Mouse (Mus musculus) limb, embryonic 10.5 days (tissue): ENCODE data around the gene Tmprss7. TPM values are rescaled to one million over a fixed set of nuclear protein-coding genes. Genes with fewer than 3 reads are reported as not detected.

ENCODE experiments used
- DNase-seq: peaks from one replicate; pipeline ENCODE4 v3.0.0-alpha.2; 2017; ENCODE audit warnings: low spot score
- H3K27ac ChIP-seq: fragments of 300-500 bp; sonication (generic); 2 replicates; pipeline ENCODE4 v1.5.1; 2016; ENCODE audit warnings: mild to moderate bottlenecking
- H3K27me3 ChIP-seq: fragments of 300-500 bp; sonication (generic); 2 replicates; pipeline ENCODE4 v1.6.1; 2016; ENCODE audit warnings: low read depth, mild to moderate bottlenecking; ENCODE audit not compliant: poor library complexity, severe bottlenecking
- H3K36me3 ChIP-seq: fragments of 300-500 bp; sonication (generic); 2 replicates; pipeline ENCODE4 v1.6.1; 2016; ENCODE audit warnings: mild to moderate bottlenecking, moderate library complexity
- H3K4me1 ChIP-seq: fragments of 300-500 bp; sonication (generic); 2 replicates; pipeline ENCODE4 v1.6.1; 2016
- H3K4me3 ChIP-seq: fragments of 300-500 bp; sonication (generic); 2 replicates; pipeline ENCODE4 v1.5.1; 2016; ENCODE audit warnings: mild to moderate bottlenecking, moderate library complexity
- H3K9me3 ChIP-seq: fragments of 300-500 bp; sonication (generic); replicated peaks from 2 replicates; pipeline ENCODE4 v1.6.1; 2016; ENCODE audit warnings: mild to moderate bottlenecking
- WGBS: fragments of 180-500 bp; shearing (Covaris S2); methylation state at CpG from one replicate; pipeline ENCODE4 v1.1.7; 2016; 5-methylcytosine and 5-hydroxymethylcytosine counted together
- polyA plus RNA-seq: library from polyadenylated mRNA; unstranded; fragments of >200 nt; fragmentation: Nextera tagmentation; extraction: Ambion mirVana; gene quantifications from 2 replicates; pipeline ENCODE4 v1.2.1, GENCODE M21; 2016

Tmprss7 gene
- polyA plus RNA-seq, 1 experiment from 2014 or later: 0.18 TPM

GRCm38 (mm10) chr16:45635826-45636225 lies 57.6 kb downstream of the Tmprss7 start:
- WGBS: 87% methylated on average over 2 of the region's 2 CpGs
- Histone ChIP-seq H3K27me3 (no peaks in the 10 kb centered on the region), H3K4me1 (no peaks in the 10 kb centered on the region), H3K27ac (no peak overlapping the region), H3K36me3 (no peaks in the 10 kb centered on the region), H3K4me3 (no peak overlapping the region), H3K9me3 (no peaks in the 10 kb centered on the region)
- DNase-seq: no peak

- DNase-seq: no peak
- Histone ChIP-seq H3K9me3 (no peaks in the 10 kb centered on the region), H3K4me1 (no peaks in the 10 kb centered on the region), H3K36me3 (no peaks in the 10 kb centered on the region), H3K27me3 (no peaks in the 10 kb centered on the region), H3K4me3 (no peak overlapping the region), H3K27ac (no peak overlapping the region)
- WGBS: 82% methylated on average over 4 of the region's 4 CpGs
These were observed 61.0 kb downstream of the Tmprss7 start for GRCm38 (mm10) chr16:45632420-45632819.

- H3K4me3 ChIP-seq: no peak overlapping the region
- H3K4me1 ChIP-seq: no peaks in the 10 kb centered on the region
- peak; percentile 66 for DNase-seq
- H3K27me3 ChIP-seq: no peaks in the 10 kb centered on the region
- H3K9me3 ChIP-seq: no peaks in the 10 kb centered on the region
- no peaks in the 10 kb centered on the region for H3K36me3 ChIP-seq
- no peak overlapping the region for H3K27ac ChIP-seq
- 52% methylated on average over 5 of the region's 5 CpGs for WGBS
These were observed 63.0 kb downstream of the Tmprss7 start for GRCm38 (mm10) chr16:45630347-45630960.

- no peak for DNase-seq
- Histone ChIP-seq H3K27me3 (no peaks in the 10 kb centered on the region), H3K9me3 (no peaks in the 10 kb centered on the region), H3K4me1 (no peaks in the 10 kb centered on the region), H3K27ac (no peak overlapping the region), H3K36me3 (no peaks in the 10 kb centered on the region), H3K4me3 (no peak overlapping the region)
- 82% methylated on average over 8 of the region's 8 CpGs for WGBS
These were observed 63.9 kb downstream of the Tmprss7 start for GRCm38 (mm10) chr16:45629497-45630105.

GRCm38 (mm10) chr16:45625342-45625741 lies 68.1 kb downstream of the Tmprss7 start:
- H3K27me3 ChIP-seq: no peaks in the 10 kb centered on the region
- no peak overlapping the region for H3K27ac ChIP-seq
- no peaks in the 10 kb centered on the region for H3K36me3 ChIP-seq
- no peak for DNase-seq
- no peaks in the 10 kb centered on the region for H3K9me3 ChIP-seq
- no peak overlapping the region for H3K4me3 ChIP-seq
- WGBS: 89% methylated on average over 2 of the region's 2 CpGs
- H3K4me1 ChIP-seq: no peaks in the 10 kb centered on the region

- no peaks in the 10 kb centered on the region for H3K27me3 ChIP-seq
- no peak overlapping the region for H3K4me3 ChIP-seq
- 95% methylated on average over 2 of the region's 2 CpGs for WGBS
- no peaks in the 10 kb centered on the region for H3K4me1 ChIP-seq
- DNase-seq: no peak
- H3K27ac ChIP-seq: no peak overlapping the region
- H3K9me3 ChIP-seq: no peaks in the 10 kb centered on the region
- H3K36me3 ChIP-seq: no peaks in the 10 kb centered on the region
These were observed 68.7 kb downstream of the Tmprss7 start for GRCm38 (mm10) chr16:45624791-45625190.

- Histone ChIP-seq H3K4me1 (no peaks in the 10 kb centered on the region), H3K27me3 (no peaks in the 10 kb centered on the region), H3K36me3 (no peaks in the 10 kb centered on the region), H3K4me3 (no peak overlapping the region), H3K27ac (no peak overlapping the region), H3K9me3 (no peaks in the 10 kb centered on the region)
- 92% methylated on average over 4 of the region's 4 CpGs for WGBS
- DNase-seq: no peak
These were observed 70.2 kb downstream of the Tmprss7 start for GRCm38 (mm10) chr16:45623230-45623629.

GRCm38 (mm10) chr16:45619751-45620375 lies 73.6 kb downstream of the Tmprss7 start:
- no peak overlapping the region for H3K27ac ChIP-seq
- H3K36me3 ChIP-seq: no peaks in the 10 kb centered on the region
- no peaks in the 10 kb centered on the region for H3K9me3 ChIP-seq
- 78% methylated on average over 8 of the region's 8 CpGs for WGBS
- H3K27me3 ChIP-seq: no peaks in the 10 kb centered on the region
- no peak overlapping the region for H3K4me3 ChIP-seq
- H3K4me1 ChIP-seq: no peaks in the 10 kb centered on the region
- no peak for DNase-seq

GRCm38 (mm10) chr16:45615944-45616343 lies 77.5 kb downstream of the Tmprss7 start:
- H3K27me3 ChIP-seq: no peaks in the 10 kb centered on the region
- WGBS: 85% methylated on average over 1 of the region's 1 CpGs
- H3K4me3 ChIP-seq: no peak overlapping the region
- H3K27ac ChIP-seq: no peak overlapping the region
- no peaks in the 10 kb centered on the region for H3K36me3 ChIP-seq
- DNase-seq: no peak
- no peaks in the 10 kb centered on the region for H3K4me1 ChIP-seq
- H3K9me3 ChIP-seq: no peaks in the 10 kb centered on the region

- H3K27me3 ChIP-seq: no peaks in the 10 kb centered on the region
- WGBS: 81% methylated on average over 2 of the region's 2 CpGs
- no peak for DNase-seq
- no peak overlapping the region for H3K27ac ChIP-seq
- no peaks in the 10 kb centered on the region for H3K36me3 ChIP-seq
- H3K4me3 ChIP-seq: no peak overlapping the region
- no peaks in the 10 kb centered on the region for H3K9me3 ChIP-seq
- H3K4me1 ChIP-seq: 0 out of 2 replicates have a peak, but pooled peaks cover 6% of the 10 kb centered on the region
These were observed 80.2 kb downstream of the Tmprss7 start for GRCm38 (mm10) chr16:45613247-45613646.

- Histone ChIP-seq H3K36me3 (no peaks in the 10 kb centered on the region), H3K9me3 (no peaks in the 10 kb centered on the region), H3K27me3 (no peaks in the 10 kb centered on the region), H3K4me3 (no peak within 1 kb of the TSS), H3K4me1 (0 out of 2 replicates have a peak, but pooled peaks cover 6% of the 10 kb centered on the region), H3K27ac (no peak within 1 kb of the TSS)
- DNase-seq: no peak
- WGBS: 78% methylated on average over 4 of the region's 4 CpGs
These were observed 83.2 kb downstream of the Tmprss7 start, which contains the start of gene Gcsam for GRCm38 (mm10) chr16:45610267-45610666. Gene Gcsam, plus strand, starts transcription at chr16:45610380.

GRCm38 (mm10) chr16:45609300-45609699 lies 84.2 kb downstream of the Tmprss7 start:
- no peak overlapping the region for H3K4me3 ChIP-seq
- no peaks in the 10 kb centered on the region for H3K27me3 ChIP-seq
- H3K9me3 ChIP-seq: no peaks in the 10 kb centered on the region
- H3K27ac ChIP-seq: no peak overlapping the region
- 82% methylated on average over 3 of the region's 3 CpGs for WGBS
- DNase-seq: no peak
- 0 out of 2 replicates have a peak, but pooled peaks cover 6% of the 10 kb centered on the region for H3K4me1 ChIP-seq
- H3K36me3 ChIP-seq: no peaks in the 10 kb centered on the region

- no peaks in the 10 kb centered on the region for H3K36me3 ChIP-seq
- WGBS: 45% methylated on average over 4 of the region's 4 CpGs
- H3K4me1 ChIP-seq: 0 out of 2 replicates have a peak, but pooled peaks cover 6% of the 10 kb centered on the region
- H3K27ac ChIP-seq: no peak overlapping the region
- no peaks in the 10 kb centered on the region for H3K9me3 ChIP-seq
- no peak overlapping the region for H3K4me3 ChIP-seq
- no peak for DNase-seq
- no peaks in the 10 kb centered on the region for H3K27me3 ChIP-seq
These were observed 84.9 kb downstream of the Tmprss7 start for GRCm38 (mm10) chr16:45608481-45608954.
